Mouse (Mus musculus): ENCODE results near the gene Pla2g3.

GRCm38 (mm10) chr11:3544409-3544808, 56.3 kb downstream of the Pla2g3 start:
- TF ChIP-seq CTCF (IDR thresholded peaks at IDR 0.05; ENCODE audit: low read depth) (no peak), EP300 (IDR thresholded peaks at IDR 0.05; ENCODE audit: low read depth) (no peak)
